Mouse (Mus musculus): ENCODE data around the gene Spdye4c.

The Spdye4c gene

DNA sequence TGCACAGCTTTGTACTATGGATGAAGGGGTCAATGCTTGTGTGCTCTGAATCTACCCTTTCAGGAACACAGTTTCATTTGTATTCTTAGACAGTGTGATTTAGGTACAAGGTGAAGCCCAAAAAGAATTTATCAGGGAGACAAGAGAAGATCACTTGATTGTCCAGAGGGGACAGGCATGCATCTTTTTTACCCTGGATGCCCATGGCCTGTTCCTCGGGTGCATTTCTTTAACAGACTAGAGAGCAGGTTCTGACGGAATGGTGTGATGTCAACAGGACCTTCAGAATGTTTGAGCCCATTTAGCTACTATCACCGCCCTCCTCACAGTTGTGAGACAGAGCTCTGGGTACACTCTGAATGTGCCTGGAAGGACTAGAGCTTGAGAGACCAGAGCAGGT, at the start of gene Spdye4c:
Gene Spdye4c (plus strand): TSS at position 301 of the 400 bp plus-strand sequence.
- in situ Hi-C loops (cut with MboI): no loop called here

GRCm38 (mm10) chr2:128543495-128543894, 47.5 kb upstream of the Spdye4c start:
- in situ Hi-C loops (cut with MboI): no loop called here

DNA sequence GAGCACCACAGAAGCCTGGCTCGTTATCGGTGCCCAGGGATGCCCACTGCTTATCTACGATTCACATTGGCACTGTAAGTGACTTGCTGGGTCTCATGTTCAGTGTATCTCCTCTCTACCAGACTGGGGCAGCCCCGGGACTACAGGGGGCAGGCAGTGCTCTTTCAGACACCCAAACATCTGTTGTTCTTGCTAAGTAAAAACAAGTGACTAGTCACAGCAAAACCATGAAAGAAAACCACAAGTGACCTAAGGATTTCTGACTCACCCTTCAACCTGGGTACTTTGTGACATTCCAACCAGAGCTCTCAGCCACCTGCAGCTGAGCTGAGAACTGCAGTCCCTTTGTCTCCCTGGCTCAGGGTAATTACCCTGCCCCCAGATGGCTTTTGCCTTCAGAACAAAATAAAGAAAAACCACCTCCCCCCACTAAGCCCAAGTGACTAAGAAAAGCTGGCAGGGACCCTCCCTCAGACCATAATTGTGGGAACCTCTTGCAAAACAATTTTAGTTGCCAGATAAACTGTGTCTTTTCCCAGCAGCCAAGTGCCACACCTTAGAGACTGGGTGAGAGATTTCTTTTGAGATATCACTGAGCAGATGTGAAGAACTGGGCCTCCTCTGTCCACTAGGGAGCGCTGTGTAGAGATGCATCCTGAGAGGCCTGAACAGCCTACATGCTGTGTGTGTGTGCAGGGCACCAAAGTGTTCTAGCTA, 46.4 kb upstream of the Spdye4c start:
- in situ Hi-C loops (cut with MboI): no loop called here

DNA sequence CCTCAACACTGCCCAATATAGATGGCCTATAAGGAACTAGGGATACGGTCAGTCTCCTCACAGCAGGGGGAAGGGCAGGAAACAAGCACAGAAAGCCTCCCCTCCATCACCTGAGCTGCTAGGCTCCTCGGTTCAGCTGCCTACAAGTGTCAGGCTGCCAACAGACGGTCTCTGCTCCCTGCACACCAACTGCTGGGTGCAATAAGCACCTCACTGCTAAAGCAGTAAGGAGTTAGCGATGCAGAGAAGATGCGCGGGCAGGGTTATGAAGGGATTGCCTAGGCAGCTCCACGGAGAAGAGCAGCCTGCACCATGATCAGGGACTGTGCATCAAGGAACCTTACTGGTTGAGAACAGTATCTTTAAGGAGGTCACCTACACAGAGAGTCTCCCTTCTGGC, 45.6 kb upstream of the Spdye4c start:
- in situ Hi-C loops (cut with MboI): no loop called here

DNA sequence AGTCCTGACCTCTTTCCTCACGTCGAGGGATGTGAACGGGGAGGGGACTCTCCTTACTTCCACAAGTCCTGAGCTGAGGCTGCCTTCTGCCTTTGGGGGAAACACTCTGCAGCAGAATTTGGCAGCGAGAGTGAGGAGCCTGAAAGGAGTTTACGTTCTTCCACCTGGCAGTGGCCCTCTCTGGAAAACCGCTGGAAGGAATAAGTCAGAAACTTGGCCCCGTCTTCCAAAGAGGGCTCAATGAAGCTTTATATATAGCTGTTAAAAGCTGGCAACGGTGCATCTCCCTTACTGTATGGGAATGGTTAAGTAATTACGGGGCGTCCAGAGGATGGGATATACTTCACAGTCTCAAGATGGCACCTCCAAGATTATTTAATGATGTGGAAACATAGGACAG, 43.9 kb upstream of the Spdye4c start:
- in situ Hi-C loops (cut with MboI): no loop called here

DNA sequence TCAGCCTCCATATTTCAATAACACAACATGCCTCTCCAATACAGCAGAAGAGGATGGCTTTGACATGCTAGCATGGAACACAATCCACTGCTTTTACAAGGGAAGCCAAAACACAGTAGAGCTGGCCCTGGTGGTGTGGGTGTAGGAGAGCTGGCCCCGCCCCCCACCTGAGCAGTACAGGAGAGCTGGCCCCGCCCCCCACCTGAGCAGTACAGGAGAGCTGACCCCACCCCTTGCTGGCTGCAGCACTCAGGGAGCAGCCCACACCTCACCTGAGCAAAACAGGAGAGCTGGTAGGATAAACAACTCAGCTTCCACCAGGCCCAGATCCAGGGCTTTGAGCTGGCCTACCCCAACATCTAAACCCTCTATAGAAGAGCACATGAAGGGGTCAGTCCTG, 42.7 kb upstream of the Spdye4c start:
- in situ Hi-C loops (cut with MboI): no loop called here

GRCm38 (mm10) chr2:128549561-128549960, 41.4 kb upstream of the Spdye4c start:
- in situ Hi-C loops (cut with MboI): no loop called here

GRCm38 (mm10) chr2:128549963-128550362, 41.0 kb upstream of the Spdye4c start:
- in situ Hi-C loops (cut with MboI): no loop called here

GRCm38 (mm10) chr2:128552080-128552791, 38.8 kb upstream of the Spdye4c start:
- in situ Hi-C loops (cut with MboI): no loop called here

DNA sequence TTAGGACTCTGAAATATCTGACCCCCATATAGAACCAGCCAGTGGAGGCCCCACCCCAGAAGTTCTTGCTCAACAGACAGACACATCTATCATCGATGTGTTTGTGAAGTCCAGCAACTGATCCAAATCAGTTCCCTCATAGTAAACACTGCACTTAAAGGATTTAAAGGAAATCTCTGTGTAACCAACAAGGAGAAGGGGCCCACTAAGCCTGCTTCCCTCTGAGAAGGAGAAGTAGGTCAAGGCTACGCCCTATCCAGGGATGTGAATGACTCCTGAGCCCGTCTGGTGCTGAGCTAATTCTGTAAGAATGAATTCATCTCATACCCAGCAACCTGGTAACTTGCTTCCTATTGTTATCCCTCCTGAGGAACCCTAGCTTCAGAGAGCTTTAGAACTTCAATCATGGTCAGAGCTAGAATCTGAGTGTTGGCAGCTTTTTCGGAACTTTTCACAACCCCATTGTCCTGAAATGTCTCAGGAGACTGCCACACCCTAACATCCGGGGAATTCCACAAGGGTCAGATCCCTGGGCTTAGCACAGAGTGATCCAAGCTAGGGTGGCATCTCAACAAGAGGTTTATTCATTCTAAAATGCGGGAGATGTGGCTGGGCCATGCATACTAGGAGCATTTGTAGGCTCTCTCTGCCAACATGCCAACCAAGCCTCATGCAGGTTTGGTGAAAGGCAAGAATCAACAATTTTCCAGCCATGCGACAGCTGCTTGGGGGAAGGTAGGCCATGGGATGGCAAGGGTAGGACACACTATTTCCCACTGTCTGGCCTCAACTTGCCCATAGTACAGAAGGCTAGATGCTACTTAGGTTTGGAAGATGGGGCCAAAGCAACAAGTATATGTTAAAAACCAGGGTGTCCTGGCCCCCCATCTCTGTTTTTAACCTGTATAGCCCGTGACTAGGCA, 38.0 kb upstream of the Spdye4c start:
- in situ Hi-C loops (cut with MboI): no loop called here

DNA sequence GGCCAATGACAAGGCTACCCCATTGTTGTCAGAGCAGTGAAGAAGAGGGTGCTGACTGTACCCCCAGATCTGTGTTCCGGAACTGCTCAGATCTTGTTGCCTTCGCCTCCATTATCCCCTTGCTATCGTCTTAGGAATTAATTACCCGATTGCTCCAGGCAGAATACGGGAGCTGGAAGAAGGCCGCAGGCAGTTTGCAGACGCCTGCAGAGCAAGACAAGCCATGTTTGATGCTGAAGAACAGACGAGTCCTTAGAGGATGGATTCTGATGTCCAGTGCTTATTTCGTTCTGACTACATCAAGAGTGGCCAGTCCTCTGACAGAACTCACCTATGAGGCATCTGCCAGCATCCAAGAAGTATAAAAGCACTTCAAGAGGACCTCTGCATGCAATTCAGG, 35.9 kb upstream of the Spdye4c start:
- in situ Hi-C loops (cut with MboI): no loop called here

GRCm38 (mm10) chr2:128564195-128564594, 26.8 kb upstream of the Spdye4c start:
- in situ Hi-C loops (cut with MboI): no loop called here

- in situ Hi-C loops (cut with MboI): no loop called here
These were observed 25.1 kb upstream of the Spdye4c start for GRCm38 (mm10) chr2:128565904-128566303.

DNA sequence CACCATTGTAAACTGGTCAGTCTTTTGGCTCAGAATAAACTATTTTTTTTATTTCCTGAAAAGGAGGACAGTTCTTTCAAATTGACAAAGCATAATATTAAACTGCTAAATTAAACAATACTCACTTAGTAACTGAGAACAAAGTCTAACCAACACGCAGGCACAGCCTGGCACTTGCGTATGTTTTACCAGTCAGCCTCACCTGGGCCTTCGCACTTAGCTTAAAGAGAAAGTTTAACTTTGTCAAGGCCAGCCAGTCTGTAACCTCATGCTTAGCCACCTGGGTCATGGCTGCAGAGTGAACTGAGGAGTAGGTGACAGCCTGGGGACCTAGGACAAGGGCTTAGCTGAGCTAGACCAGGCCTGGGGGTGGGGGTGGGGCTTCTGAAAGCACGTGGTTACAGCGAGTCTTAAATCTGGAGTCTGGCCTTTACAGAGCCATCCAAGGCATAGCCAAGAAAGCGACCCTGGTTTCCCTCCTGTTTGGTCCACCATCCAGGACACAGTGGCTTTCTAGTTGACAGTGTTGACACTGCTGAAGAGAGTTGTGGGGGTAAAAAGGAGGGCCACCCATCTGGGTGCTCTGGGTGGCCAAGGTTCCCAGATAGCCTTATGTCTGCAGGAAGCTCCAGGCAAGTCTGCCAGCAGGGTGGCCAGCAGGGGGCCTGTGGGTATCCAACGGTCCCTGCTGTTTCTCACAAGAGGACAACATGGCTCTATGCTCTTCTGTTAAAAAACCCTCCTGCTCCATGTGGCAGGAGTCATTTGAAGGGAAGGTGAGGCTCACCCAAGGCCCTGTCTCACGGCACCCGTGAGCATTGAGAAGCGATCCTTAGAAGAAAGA, 24.5 kb upstream of the Spdye4c start:
- in situ Hi-C loops (cut with MboI): no loop called here

DNA sequence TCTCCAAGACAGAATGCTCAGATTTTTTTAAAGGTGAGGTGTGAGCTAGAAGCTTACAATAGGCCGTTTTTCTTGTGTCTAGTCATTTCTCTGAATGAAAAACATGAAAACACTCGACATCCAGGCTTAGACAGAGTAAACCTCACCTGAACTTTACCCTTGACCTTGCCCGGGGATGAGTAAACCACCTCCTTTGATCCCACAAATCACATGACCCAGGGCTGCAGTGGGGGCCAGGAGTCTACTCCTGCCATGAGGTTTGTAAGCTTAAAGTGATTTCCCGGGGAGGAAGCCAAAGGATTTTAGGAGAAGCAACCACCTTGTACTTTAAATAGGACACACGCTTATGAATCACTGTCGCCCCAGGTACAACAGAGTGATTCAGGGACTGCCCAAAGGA, 23.0 kb upstream of the Spdye4c start:
- in situ Hi-C loops (cut with MboI): no loop called here

DNA sequence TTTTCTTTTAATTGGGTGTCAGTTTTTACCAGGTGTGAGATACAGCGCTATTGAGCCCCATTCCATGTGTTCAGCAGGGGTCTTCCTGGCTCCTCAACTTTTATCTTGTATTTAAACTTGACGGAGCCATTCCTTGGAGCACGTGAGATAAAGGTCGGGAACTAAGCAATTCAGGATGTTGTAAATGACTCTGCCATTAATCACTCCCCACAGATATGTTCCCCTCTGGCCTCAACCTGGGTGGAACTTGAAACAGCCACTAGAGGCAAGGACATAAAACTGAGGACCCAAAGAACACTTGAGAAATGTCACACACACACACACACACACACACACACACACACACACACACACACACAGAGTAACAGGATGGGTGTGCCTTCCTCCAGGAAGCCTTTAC, 22.5 kb upstream of the Spdye4c start:
- in situ Hi-C loops (cut with MboI): no loop called here

DNA sequence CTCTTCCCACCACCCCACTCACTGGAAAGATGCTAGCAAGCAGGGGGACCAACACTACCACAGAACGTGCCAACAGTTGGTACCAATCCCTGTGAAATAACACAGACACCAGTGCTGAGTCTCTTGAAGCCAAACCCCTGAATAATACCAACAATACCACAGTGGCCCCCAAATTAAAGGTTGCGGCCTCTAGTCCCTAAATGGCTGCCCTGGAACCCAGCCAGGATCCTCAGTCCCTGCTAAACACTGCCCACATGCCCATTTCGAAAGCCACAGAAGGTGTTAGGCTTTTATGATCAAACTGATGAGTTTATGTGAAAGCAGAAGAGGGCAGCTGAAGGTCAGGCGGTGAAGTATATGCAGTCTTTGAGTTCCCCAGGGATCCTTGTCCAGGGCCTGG, 20.0 kb upstream of the Spdye4c start:
- in situ Hi-C loops (cut with MboI): loop anchor here (10.0 kb wide), 1 partner anchor 686 kb away; no protein-coding TSS in a partner anchor

DNA sequence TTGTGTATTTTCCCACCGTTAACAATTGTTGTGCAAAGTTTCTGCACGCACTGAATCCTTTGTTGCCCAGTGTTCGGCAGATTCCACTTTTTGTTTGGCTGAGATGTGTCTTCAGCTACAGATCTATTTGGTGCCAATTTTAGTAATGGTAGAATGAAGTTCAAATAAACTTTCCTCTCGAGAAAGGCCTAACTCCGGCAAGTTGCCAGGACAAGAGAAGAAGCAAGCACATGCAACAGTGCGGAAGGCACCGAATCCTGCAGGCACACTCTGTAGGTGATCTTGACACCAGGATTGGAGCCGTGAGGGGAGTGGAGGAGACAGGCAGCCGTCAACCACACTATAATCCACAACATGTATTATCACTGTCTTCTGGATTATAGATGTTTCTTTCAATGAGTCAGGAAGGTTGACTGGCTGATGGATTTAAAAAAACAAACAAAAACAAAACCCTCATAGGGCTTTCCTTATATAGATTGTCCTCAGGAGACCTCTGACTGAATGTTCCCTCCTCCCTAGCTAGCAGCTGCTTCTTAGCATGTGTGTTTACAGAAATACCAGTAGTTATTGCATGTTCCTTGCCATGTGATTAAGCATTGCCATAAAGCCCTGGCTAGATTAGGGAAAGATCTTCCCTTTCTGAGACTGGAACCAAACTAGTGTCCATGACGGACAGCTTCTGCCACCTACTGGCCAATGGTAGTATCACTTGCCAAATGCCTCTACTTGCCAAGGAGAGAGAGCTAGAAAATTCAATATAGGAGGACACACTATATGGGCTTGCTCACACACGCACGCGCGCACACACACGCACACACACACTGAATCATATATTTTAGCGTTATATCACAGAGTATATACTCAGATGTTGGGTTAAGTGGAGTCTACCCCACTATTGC, 18.0 kb upstream of the Spdye4c start:
- in situ Hi-C loops (cut with MboI): loop anchor here (10.0 kb wide), 1 partner anchor 688 kb away; no protein-coding TSS in a partner anchor

DNA sequence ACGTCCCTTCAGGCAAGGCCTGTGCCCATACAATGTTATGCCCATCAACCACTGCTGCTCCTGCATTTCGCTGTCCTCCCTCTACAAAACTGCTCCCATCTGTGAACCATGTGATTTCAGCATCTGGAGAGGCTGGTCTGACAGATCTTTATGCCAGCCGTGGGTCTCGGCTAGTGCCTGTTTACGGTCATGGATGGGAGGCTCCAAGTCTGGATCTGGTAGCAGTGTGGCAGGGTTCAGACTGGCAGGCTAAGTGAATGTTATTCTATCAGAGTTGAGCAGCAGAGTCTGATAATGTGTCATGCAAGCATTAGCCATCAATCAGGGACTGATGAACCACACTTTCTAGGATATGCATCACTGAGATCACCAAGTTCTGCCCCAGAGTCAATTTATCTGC, 8.1 kb upstream of the Spdye4c start:
- in situ Hi-C loops (cut with MboI): no loop called here

GRCm38 (mm10) chr2:128592301-128592700, 1.3 kb downstream of the Spdye4c start:
- in situ Hi-C loops (cut with MboI): no loop called here
